Mouse (Mus musculus) limb, embryonic 14.5 days (tissue): ENCODE data around the gene Ktn1. TPM values are rescaled to one million over a fixed set of nuclear protein-coding genes. Genes with fewer than 3 reads are reported as not detected.

Source experiments
- ATAC-seq: fragments of 200-750 bp; cut with Nextera tagmentation; 2 replicates; pipeline ENCODE4 v1.8.0; 2017; ENCODE audit warnings: low read depth, moderate number of reproducible peaks, moderate TSS enrichment; ENCODE audit not compliant: low FRiP score
- DNase-seq: peaks from one replicate; pipeline ENCODE4 v3.0.0-alpha.2; 2015; ENCODE audit warnings: low spot score
- H3K27ac ChIP-seq: fragments of 300-500 bp; sonication (generic); replicated peaks from 2 replicates; pipeline ENCODE4 v1.5.1; 2014; ENCODE audit warnings: low read depth, mild to moderate bottlenecking, low read length, moderate library complexity, mixed read lengths
- H3K27me3 ChIP-seq: fragments of 300-500 bp; sonication (generic); 2 replicates; pipeline ENCODE4 v1.6.1; 2014; ENCODE audit warnings: low read length, mixed read lengths; ENCODE audit not compliant: control insufficient read depth, insufficient read depth
- H3K36me3 ChIP-seq: fragments of 300-500 bp; sonication (generic); 2 replicates; pipeline ENCODE4 v1.6.1; 2014; ENCODE audit warnings: mild to moderate bottlenecking, low read length, moderate library complexity, mixed read lengths; ENCODE audit not compliant: control insufficient read depth, insufficient read depth
- H3K4me1 ChIP-seq: fragments of 300-500 bp; sonication (generic); 2 replicates; pipeline ENCODE4 v1.6.1; 2014; ENCODE audit warnings: antibody characterized with exemption, low read length, mixed read lengths; ENCODE audit not compliant: control insufficient read depth, insufficient read depth
- H3K4me2 ChIP-seq: fragments of 300-500 bp; sonication (generic); replicated peaks from 2 replicates; pipeline ENCODE4 v1.6.1; 2014; ENCODE audit warnings: low read depth, mild to moderate bottlenecking, low read length, moderate library complexity; ENCODE audit not compliant: severe bottlenecking
- H3K4me3 ChIP-seq: fragments of 300-500 bp; sonication (generic); replicated peaks from 2 replicates; pipeline ENCODE4 v1.5.1; 2014; ENCODE audit warnings: low read length
- H3K9ac ChIP-seq: fragments of 300-500 bp; sonication (generic); 2 replicates; pipeline ENCODE4 v1.6.1; 2014; ENCODE audit warnings: mild to moderate bottlenecking, low read depth, low read length, moderate library complexity; ENCODE audit not compliant: severe bottlenecking
- H3K9me3 ChIP-seq: fragments of 300-500 bp; sonication (generic); 2 replicates; pipeline ENCODE4 v1.6.1; 2016; ENCODE audit warnings: low read length; ENCODE audit not compliant: control insufficient read depth
- POLR2A ChIP-seq: fragments of 200-500 bp; IDR thresholded peaks from 2 replicates; pipeline ENCODE4 v1.8.0; 2012; ENCODE audit warnings: inconsistent platforms, mild to moderate bottlenecking, moderate library complexity, borderline replicate concordance; ENCODE audit not compliant: insufficient read depth, insufficient read length; ENCODE audit errors: extremely low read depth
- WGBS: fragments of 180-500 bp; shearing (Covaris S2); extraction: QIAGEN DNeasy Blood & Tissue Kit; methylation state at CpG from one replicate; pipeline ENCODE4 v1.1.7; 2014; 5-methylcytosine and 5-hydroxymethylcytosine counted together
- polyA plus RNA-seq, 2 experiments: library from polyadenylated mRNA; depleted of rRNA in 1 of 2; stranded (reverse) in 1 of 2; unstranded in 1 of 2; fragments of >200 nt; fragmentation: Nextera tagmentation in 1 of 2; extraction: Ambion mirVana in 1 of 2; gene quantifications; 2 replicates each; pipeline versions ENCODE4 v1.2.1 to v1.2.3; 2012 to 2014

Gene Ktn1
- polyA plus RNA-seq, 2 experiments: 53.2 to 61.1 TPM

GRCm38 (mm10) chr14:47742674-47743073 is 94.4 kb downstream of the Ktn1 start:
- Histone ChIP-seq H3K4me3 (no peak overlapping the region), H3K9me3 (no peaks in the 10 kb centered on the region), H3K4me1 (peaks cover 14% of the 10 kb centered on the region), H3K4me2 (no peak overlapping the region), H3K27me3 (no peaks in the 10 kb centered on the region), H3K36me3 (peaks cover 14% of the 10 kb centered on the region), H3K27ac (no peak overlapping the region), H3K9ac (no peak overlapping the region)
- DNase-seq (no peak), ATAC-seq (no peak)
- no peak for TF ChIP-seq POLR2A
- WGBS: 85% methylated on average over 7 of the region's 7 CpGs

GRCm38 (mm10) chr14:47745086-47745485 is 96.8 kb downstream of the Ktn1 start:
- H3K27me3 ChIP-seq: no peaks in the 10 kb centered on the region
- H3K4me3 ChIP-seq: no peak overlapping the region
- WGBS: 49% methylated on average over 4 of the region's 4 CpGs
- H3K4me1 ChIP-seq: peaks cover 14% of the 10 kb centered on the region
- H3K36me3 ChIP-seq: no peaks in the 10 kb centered on the region
- DNase-seq (peak; percentile 67), ATAC-seq (peak; percentile 56; the same call in 1 of the 2 replicates)
- H3K4me2 ChIP-seq: 0 out of 2 replicates have a peak overlapping the region, but pooled peaks have one; percentile 2
- peak overlapping the region; percentile 65; the same call in 1 of the 2 replicates for H3K27ac ChIP-seq
- H3K9ac ChIP-seq: 0 out of 2 replicates have a peak overlapping the region, but pooled peaks have one; percentile 9
- TF ChIP-seq POLR2A: no peak
- H3K9me3 ChIP-seq: no peaks in the 10 kb centered on the region

GRCm38 (mm10) chr14:47747536-47747935 is 99.3 kb downstream of the Ktn1 start:
- Histone ChIP-seq H3K4me2 (no peak overlapping the region), H3K9me3 (no peaks in the 10 kb centered on the region), H3K4me3 (no peak overlapping the region), H3K27ac (peak overlapping the region; percentile 5; the same call in 1 of the 2 replicates), H3K27me3 (no peaks in the 10 kb centered on the region), H3K4me1 (peaks cover 14% of the 10 kb centered on the region), H3K36me3 (no peaks in the 10 kb centered on the region), H3K9ac (no peak overlapping the region)
- no peak for ATAC-seq
- no peak for TF ChIP-seq POLR2A
- peak; percentile 51 for DNase-seq
- WGBS: 65% methylated on average over 9 of the region's 9 CpGs

GRCm38 (mm10) chr14:47748714-47749113 is 100.5 kb downstream of the Ktn1 start:
- H3K27ac ChIP-seq: no peak overlapping the region
- H3K4me1 ChIP-seq: peaks cover 21% of the 10 kb centered on the region
- no peak overlapping the region for H3K4me2 ChIP-seq
- H3K9me3 ChIP-seq: no peaks in the 10 kb centered on the region
- no peak for DNase-seq
- no peaks in the 10 kb centered on the region for H3K36me3 ChIP-seq
- WGBS: 93% methylated on average over 3 of the region's 3 CpGs
- no peak overlapping the region for H3K4me3 ChIP-seq
- no peak for ATAC-seq
- H3K9ac ChIP-seq: no peak overlapping the region
- no peak for TF ChIP-seq POLR2A
- H3K27me3 ChIP-seq: no peaks in the 10 kb centered on the region

GRCm38 (mm10) chr14:47751422-47752205 is 103.4 kb downstream of the Ktn1 start:
- TF ChIP-seq POLR2A: no peak
- 48% methylated on average over 8 of the region's 8 CpGs for WGBS
- Histone ChIP-seq H3K4me2 (no peak overlapping the region), H3K36me3 (no peaks in the 10 kb centered on the region), H3K9me3 (no peaks in the 10 kb centered on the region), H3K9ac (no peak overlapping the region), H3K4me1 (peaks cover 12% of the 10 kb centered on the region), H3K27me3 (no peaks in the 10 kb centered on the region), H3K4me3 (no peak overlapping the region), H3K27ac (no peak overlapping the region)
- peak; percentile 51; the same call in 1 of the 2 replicates for ATAC-seq
- DNase-seq: peak; percentile 82
